Mouse (Mus musculus) retina, adult 2 months (tissue): Measurements from ENCODE around the gene Irak2.
"Not testable (repeated sequence)": the region's sequence is repeated elsewhere in the genome, so short reads cannot be mapped to it uniquely, and the experiment has no call there.

Experiments
- DNase-seq: peaks from one replicate; pipeline ENCODE4 v3.0.0-alpha.2; 2012; ENCODE audit warnings: low read depth, low spot score

Gene Irak2

DNA sequence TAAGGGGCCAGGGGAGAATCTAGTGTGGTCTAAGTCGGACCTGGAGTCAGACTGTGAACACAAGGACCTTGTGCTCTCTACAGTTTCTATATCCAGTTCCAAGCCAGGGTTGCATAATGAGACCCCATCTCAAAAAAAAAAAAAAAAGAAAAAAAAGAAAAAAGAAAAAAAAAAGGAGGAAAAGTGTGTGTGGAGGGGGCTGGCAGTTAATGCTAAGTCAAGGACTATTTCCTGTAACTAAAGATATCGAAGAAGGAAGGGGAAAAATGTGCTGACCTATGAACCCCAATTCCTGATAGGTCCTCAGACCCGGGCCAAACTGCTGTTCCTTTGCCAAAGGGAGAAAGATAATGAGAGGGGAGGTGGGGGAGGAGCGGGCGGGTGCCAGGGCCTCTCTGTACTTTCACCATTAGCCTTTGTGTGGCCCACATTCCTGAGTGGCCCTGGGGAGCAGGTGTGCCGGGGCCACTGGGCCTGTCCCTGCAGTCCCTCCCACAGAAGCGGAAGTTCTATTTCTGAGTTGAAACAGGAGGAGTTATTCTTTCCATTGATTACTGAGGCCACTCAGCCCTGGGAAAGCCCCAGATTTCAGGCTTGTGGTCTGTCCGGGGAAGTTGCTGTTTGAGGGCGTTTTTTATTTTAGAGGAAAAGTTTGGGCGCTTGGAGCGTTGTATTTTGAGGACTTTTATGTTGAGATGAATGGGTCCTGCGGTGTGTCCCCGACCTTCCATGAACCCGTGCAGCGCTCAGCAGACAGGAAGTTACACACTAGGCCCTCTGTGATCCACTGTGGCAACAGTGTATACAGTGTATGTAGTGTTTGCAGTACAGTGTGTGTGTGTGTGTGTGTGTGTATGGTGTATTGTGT is 30.3 kb downstream of the Irak2 start:
- DNase-seq, result no peak

GRCm38 (mm10) chr6:113669821-113670220 is 31.6 kb downstream of the Irak2 start:
- DNase-seq, result no peak

DNA sequence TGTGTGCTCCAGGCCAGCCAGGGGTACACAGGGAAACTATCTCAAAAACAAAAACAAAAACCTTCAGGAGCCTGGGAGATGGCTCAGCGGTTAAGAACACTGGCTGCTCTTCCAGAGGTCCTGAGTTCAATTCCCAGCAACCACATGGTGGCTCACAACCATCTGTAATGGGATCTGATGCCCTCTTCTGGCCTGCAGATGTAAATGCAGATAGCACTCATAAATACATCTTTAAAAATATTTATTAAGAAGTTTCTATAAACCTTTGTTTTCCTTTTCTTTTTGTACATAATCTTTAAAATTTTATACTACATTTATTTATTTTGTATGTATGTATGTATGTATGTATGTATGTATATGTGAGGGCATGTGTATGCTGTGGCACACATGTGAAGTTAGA is 33.8 kb downstream of the Irak2 start:
- not testable (repeated sequence) for DNase-seq

DNA sequence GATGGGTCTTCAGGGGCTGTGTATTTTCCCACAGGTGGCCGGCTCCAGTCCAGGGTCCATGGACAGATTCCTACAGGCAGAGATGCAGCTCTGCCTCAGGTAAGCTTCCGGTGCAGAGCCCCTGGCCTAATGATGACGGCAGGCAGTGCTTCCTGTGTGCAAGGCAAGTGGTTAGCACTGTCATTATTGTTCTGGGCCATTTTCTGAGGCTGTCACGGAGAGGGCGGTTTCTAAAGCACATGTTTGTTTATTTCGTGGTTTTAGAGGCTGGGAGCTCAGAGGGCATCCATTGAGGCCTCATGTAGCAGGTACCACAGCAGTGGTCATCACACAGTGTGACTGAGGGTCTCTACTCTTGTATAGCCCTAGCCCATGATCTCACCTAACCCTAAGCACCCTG is 34.7 kb downstream of the Irak2 start:
- no peak for DNase-seq

GRCm38 (mm10) chr6:113675234-113675633 is 37.0 kb downstream of the Irak2 start:
- DNase-seq, result no peak

DNA sequence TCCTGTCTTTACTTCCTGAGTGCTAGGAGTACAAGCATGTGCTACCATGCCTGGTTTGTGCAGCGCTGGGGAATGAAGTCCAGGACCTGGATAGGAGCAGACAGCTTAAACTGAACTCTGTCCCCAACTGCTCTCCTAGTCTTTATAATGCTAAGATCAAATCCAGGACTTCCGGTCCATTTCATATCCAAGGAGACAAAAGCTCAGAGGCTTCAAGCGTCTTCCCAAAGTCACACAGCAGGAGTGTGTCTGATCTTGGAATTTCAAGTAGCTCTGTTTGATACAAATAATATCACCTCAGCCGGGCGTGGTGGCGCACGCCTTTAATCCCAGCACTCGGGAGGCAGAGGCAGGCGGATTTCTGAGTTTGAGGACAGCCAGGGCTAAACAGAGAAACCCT is 37.7 kb downstream of the Irak2 start:
- DNase-seq, result no peak

DNA sequence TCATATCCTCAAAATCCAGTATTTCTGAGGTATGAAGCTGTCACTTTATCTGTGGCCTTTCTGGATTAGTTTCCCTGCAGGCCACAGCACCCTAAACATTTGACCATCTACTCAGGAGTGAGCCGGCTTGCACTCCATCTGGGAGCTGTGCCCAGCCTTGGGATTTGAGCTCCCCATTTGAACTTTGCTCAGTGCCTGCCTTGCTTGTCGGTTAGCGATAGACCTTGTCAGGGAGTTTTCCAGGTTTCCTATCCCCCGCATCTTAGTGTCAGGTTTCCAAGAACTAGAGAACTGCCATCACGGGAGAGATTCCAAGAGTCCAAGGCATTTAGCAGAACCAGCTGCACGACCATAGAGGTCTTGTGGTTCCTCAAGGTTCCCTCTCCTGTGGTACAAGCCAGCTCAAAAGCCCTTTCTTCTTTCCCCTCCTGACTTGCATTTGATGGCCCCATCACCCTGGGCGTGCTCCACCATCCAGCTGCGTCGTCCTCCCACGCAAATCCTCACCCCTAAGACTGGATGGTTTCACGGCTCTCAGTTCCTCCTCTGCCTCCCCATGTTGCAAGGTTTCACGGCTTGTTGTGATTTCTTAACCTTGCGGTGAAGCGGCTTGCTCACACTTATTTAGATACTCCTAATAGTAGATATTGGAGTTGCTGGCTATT is 38.9 kb downstream of the Irak2 start:
- no peak for DNase-seq

DNA sequence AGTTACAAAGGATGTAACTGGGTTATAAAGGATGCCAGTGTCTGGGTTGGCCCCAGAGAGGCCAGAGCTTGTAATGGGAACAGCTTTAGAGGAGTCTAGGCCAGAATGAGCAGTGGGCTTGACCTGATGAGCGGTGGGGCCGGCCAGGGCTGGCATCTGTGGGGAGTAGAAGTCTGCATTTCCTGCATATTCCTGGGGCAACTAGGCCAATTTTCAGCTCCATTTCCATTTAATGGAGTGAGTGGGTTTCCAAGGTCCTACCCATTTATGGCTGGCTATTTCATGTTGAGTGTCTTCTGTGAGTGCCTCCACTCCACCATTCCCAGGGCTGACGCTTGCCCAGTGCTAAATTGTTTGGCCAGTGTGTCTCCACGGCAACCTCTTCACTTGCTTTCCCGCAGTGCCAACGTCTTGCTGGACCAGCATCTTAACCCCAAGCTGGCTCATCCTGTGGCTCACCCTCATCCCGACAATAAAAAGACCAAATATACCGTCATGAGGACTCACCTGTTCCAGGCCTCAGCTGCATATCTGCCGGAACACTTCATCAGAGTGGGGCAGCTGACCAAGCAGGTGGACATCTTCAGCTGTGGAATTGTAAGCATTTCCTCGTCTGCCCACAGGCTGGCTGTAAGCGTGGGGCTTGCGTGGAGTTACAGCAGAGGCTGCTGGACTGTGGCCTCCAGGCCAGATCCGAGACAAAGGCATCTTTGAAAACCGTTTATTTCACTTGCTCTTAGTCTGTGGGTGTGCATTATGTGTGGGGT is 40.2 kb downstream of the Irak2 start:
- DNase-seq, result no peak

DNA sequence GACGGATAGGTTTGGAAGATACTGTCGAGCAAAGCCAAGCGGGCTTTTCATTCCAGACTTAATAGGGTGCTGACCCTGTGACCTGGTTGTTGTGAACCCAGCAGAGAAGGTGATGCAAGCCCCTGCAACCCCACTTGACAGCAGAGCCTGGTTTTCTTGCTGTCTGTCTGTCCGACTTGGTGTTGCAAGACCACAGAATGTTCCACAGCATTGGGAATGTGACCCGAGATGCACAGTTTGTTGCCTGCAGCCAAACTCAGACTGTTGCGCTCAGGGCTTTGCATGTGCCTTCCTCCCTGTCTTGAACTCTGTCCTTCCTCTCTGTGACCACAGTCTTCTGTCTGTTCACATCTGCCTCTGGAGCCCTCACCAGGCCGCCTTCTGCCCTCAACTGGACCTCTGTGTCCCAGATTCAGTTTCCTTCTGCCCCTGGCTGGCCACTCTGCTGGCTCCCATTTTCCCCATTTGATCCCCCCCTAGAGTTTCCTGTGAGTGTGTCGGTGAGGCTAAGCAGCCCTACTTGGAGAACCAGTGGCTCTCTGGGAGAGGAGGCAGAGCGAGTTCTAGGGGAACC is 41.8 kb downstream of the Irak2 start:
- no peak for DNase-seq

DNA sequence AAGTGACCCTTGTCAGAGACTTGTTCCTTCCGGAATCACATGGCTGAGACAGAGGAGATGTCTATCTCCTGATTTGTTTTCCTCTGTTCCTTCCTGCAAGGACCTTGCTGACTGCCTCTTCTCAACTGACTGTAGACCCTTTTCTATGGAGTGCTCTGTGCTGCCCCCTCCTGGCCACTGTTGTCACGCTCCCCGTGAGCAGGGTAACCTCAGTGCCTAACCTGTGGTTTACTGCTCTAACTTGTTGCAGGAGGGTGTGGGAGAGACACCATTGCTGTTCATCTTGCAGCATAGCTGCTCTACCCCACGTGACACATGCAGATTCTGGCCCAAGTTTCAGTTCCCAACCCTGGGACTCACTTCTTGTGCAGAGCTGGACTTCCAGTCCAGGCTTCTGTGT is 43.0 kb downstream of the Irak2 start:
- no peak for DNase-seq

DNA sequence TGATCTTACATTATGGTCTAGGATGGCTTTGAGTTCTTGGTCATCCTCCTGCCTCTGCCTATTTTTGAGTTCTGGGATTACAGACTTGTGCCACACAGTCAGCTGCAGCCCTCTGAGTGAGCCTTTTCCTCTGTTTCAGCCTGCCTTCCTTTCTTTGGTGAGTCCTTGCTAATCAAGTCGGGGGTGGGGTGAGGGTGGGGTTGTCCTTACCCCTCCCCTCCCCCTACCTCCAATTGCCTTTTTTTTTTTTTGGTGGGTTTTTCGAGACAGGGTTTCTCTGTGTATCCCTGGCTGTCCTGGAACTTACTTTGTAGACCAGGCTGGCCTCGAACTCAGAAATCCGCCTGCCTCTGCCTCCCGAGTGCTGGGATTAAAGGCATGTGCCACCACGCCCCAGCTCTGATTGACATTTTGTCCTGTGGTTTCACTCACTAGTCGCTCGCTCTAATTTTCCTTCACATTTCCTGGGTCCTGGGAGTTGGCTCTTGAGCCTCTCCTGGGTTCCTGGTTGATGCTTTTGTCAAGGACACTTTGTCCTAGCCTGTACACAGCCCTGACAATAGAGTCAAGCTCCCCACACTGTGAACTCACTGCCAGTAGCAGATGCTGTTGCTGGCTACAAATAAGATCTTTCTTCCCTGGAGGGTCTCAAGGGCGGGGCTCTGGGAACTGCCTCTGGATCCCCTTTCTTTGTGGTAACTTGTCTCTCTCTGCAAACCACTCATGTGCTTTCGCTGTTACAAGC is 45.0 kb downstream of the Irak2 start:
- DNase-seq, result no peak

DNA sequence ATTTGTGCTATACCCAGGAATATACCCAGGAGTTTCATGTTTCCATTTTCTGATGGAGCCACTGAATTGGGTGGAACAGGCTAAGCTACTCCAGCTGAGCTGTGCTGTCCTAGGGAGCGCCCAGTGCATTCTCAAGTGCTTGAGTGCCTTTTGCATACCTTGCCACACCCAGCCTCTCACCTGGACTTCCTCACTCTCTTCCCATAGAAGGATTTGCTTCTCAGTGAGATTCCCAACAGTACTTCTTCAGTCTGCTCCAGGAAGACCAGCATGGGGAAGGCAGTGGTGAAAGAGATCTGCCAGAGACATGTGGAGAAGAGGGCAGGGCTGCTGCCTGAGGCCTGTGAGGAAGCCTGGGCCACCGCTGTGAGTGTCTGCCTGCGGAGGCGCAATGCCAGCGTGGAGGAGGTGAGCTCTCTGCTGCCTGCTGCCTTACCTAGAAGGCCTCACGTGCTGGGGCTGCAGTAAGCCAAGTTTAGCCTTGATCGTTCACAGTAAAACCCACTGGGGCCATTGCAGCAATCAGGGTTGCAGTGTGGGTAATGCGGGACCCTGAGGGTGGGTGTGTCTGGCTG is 48.4 kb downstream of the Irak2 start:
- no peak for DNase-seq

- DNase-seq, result no peak
Observed at GRCm38 (mm10) chr6:113690008-113690399, 51.7 kb downstream of the Irak2 start.

- no peak for DNase-seq
Observed at GRCm38 (mm10) chr6:113690400-113691083, 52.3 kb downstream of the Irak2 start.

- DNase-seq, result no peak
Observed at GRCm38 (mm10) chr6:113691084-113691462, 52.8 kb downstream of the Irak2 start.

GRCm38 (mm10) chr6:113692661-113693133 is 54.4 kb downstream of the Irak2 start:
- DNase-seq, result no peak

DNA sequence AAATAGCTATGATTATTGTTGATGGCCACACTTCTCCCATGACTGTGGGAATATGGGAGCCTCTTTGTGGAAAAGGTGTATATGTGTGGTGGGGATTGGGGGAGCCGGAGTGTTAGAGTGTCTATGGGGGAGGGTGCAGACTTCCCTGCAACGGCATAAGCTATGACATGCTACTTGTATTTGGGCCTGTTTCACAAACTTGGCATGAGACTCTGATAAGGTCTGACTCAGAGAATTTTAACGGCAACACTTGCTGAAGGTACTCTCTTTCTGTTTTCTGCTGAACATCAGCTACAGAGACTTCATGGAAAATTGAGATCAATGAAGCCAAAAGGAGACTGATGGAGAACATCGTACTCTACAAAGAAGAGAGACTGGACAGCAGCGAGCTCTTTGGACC is 55.1 kb downstream of the Irak2 start:
- no peak for DNase-seq

- DNase-seq, result no peak
Observed at GRCm38 (mm10) chr6:113695203-113695602, 56.9 kb downstream of the Irak2 start.

DNA sequence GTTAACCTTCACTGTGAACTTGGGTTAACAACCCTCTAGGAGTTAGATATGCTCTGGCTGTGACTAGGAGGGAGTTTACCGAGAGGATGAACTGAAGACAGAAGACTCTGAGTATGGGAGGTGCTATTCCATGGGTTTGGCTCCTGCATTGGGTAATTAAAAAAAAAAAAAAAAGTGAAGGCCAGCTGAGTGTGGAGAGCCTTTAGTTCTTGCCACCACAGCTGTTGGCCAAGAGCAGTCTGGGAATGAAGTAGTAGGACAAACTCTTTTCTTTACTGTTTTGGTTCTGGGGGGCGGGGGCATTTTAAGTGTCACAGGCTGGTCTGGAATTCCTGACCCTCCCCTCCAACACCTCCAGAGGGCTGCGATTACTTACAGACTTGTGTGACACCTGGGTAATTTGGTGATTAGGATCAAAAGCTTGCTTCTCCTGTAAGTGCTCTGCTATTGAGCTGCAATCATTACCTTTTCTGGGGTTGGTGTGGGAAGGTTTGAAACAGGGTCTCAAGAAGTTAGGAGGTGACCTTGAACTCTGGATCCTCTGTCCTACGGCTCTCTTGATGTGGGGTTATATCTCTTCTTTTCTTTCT is 57.6 kb downstream of the Irak2 start:
- no peak for DNase-seq
